25 mouse cellular contexts compared by ENCODE assay signal in the genomic region with DNA sequence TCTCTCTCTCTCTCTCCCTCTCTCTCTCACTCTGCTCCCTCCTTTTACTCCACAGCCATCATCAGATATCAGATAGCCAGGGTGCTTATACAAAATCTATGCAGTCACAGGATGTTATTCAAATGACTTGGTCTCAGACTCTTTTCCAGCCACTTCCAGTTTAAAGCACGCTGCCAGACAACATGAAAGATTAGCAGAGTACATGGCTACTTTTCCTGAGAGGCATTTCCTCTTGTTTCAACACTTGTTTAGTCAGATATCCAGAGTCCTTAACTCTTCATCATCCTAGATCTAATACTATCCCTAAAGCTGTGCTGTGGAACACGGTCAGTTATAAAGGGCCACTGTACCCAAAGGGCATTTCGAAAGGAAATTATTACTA. TPM values are rescaled to one million over a fixed set of nuclear protein-coding genes. Genes with fewer than 3 reads are reported as not detected.
DNase-seq lines count a peak whose midpoint lies in the region; ATAC-seq and TF ChIP-seq lines count a peak whose summit lies in the region.
"Had no signal": no experiment of that assay in that cellular context is flagged by ENCODE, and none has a peak within 500 bp of the region (broad histone marks: within the 10 kb centered on the region; RNA-seq: fewer than 3 reads in every experiment).

No protein-coding gene starts in this region.

- no peak for TF ChIP-seq CTCF in intestine, postnatal 0 days (IDR thresholded peaks at IDR 0.05; ENCODE audit: low read depth)
- no peak for TF ChIP-seq CTCF in lung, postnatal 0 days (IDR thresholded peaks at IDR 0.05)

- no peaks in the 10 kb centered on the region for H3K27me3 ChIP-seq in intestine, embryonic 16.5 days (replicated peaks; ENCODE audit: control insufficient read depth, insufficient read depth, low read length)
- no peaks in the 10 kb centered on the region for H3K27me3 ChIP-seq in intestine, postnatal 0 days (replicated peaks; ENCODE audit: control insufficient read depth, insufficient read depth, low read length)
- H3K27me3 ChIP-seq in lung, postnatal 0 days (replicated peaks; ENCODE audit: insufficient read depth, low read length), result no peaks in the 10 kb centered on the region

- TF ChIP-seq EP300 in lung, postnatal 0 days (IDR thresholded peaks at IDR 0.05), result peak; percentile 58

- 76% methylated on average over 3 of the region's 3 CpGs for WGBS in intestine, embryonic 16.5 days
- WGBS in intestine, postnatal 0 days, result 68% methylated on average over 3 of the region's 3 CpGs
- 65% methylated on average over 3 of the region's 3 CpGs for WGBS in lung, postnatal 0 days

- no peaks in the 10 kb centered on the region for H3K4me1 ChIP-seq in intestine, embryonic 16.5 days (ENCODE audit: control insufficient read depth, insufficient read depth, low read length)
- no peaks in the 10 kb centered on the region for H3K4me1 ChIP-seq in intestine, postnatal 0 days (replicated peaks; ENCODE audit: control insufficient read depth, insufficient read depth, low read length)
- H3K4me1 ChIP-seq in lung, postnatal 0 days (ENCODE audit: insufficient read depth, low read depth, low read length), result no peaks in the 10 kb centered on the region

- H3K36me3 ChIP-seq in intestine, embryonic 16.5 days (ENCODE audit: control insufficient read depth, insufficient read depth, low read length), result no peaks in the 10 kb centered on the region
- H3K36me3 ChIP-seq in intestine, postnatal 0 days (ENCODE audit: control insufficient read depth, insufficient read depth), result no peaks in the 10 kb centered on the region
- no peaks in the 10 kb centered on the region for H3K36me3 ChIP-seq in lung, postnatal 0 days (ENCODE audit: insufficient read depth, low read length)
- H3K36me3 ChIP-seq: G1E had no signal

- peak; percentile 21; the same call in 1 of the 2 replicates for ATAC-seq in intestine, embryonic 16.5 days
- ATAC-seq in intestine, postnatal 0 days, result no peak; the same call in 1 of the 2 replicates
- no peak for ATAC-seq in lung, postnatal 0 days
- ATAC-seq: activated CD4-positive, CD25-positive, alpha-beta regulatory T cell, adult 4 months; CD4-positive, CD25-positive, alpha-beta regulatory T cell, adult 4 months; Patski had no signal

- peak; percentile 66 for DNase-seq in heart, adult 11 months
- no peak for DNase-seq in heart, postnatal 36 days
- peak; percentile 32 for DNase-seq in lung, postnatal 0 days (ENCODE audit: low spot score)
- DNase-seq in lung, postnatal 4 days, result no peak
- peak; percentile 66 for DNase-seq in 416B (ENCODE audit: low read depth)
- DNase-seq in right cerebral cortex, postnatal 14 days, result no peak
- DNase-seq: adrenal gland, adult 2 months; adrenal gland, adult 8-10 months; adrenal gland, postnatal 10 days; adrenal gland, postnatal 14 days; adrenal gland, postnatal 25 days; adrenal gland, postnatal 36 days; B cell, adult 2 months; cerebellum, adult 11 months; cerebellum, adult 11-12 months; cerebellum, adult 18-20 months had no signal

- no peak overlapping the region for H3K4me2 ChIP-seq in intestine, embryonic 16.5 days (ENCODE audit: low read depth, low read length)
- no peak overlapping the region for H3K4me2 ChIP-seq in intestine, postnatal 0 days (replicated peaks; ENCODE audit: low read depth)
- H3K4me2 ChIP-seq in lung, postnatal 0 days (replicated peaks; ENCODE audit: low read depth, low read length), result no peak overlapping the region

- H3K9me3 ChIP-seq in intestine, embryonic 16.5 days (ENCODE audit: control insufficient read depth, low read length), result no peaks in the 10 kb centered on the region
- no peaks in the 10 kb centered on the region for H3K9me3 ChIP-seq in intestine, postnatal 0 days (ENCODE audit: control insufficient read depth)
- no peaks in the 10 kb centered on the region for H3K9me3 ChIP-seq in lung, postnatal 0 days (ENCODE audit: low read length)
- H3K9me3 ChIP-seq: G1E had no signal

- no peak overlapping the region for H3K9ac ChIP-seq in intestine, embryonic 16.5 days (ENCODE audit: low read depth, low read length)
- no peak overlapping the region for H3K9ac ChIP-seq in intestine, postnatal 0 days (ENCODE audit: low read depth, low read length)
- H3K9ac ChIP-seq in lung, postnatal 0 days (replicated peaks; ENCODE audit: low read depth), result no peak overlapping the region

- intact Hi-C loops in heart, postnatal 36 days (cut with DNase I), result no loop called here

- H3K27ac ChIP-seq in intestine, embryonic 16.5 days (ENCODE audit: low read length), result no peak overlapping the region
- H3K27ac ChIP-seq in intestine, postnatal 0 days (ENCODE audit: low read depth, low read length), result no peak overlapping the region
- H3K27ac ChIP-seq in lung, postnatal 0 days (ENCODE audit: low read length), result no peak overlapping the region

- H3K4me3 ChIP-seq in intestine, embryonic 16.5 days (ENCODE audit: low read length), result no peak overlapping the region
- no peak overlapping the region for H3K4me3 ChIP-seq in intestine, postnatal 0 days (ENCODE audit: low read depth, low read length)
- H3K4me3 ChIP-seq in lung, postnatal 0 days (ENCODE audit: low read depth, low read length), result no peak overlapping the region

RNA-seq across cellular contexts. Expression of a gene that starts 5.7 kb away (rescaled TPM):
- 1 to 10 TPM; 1.4 to 2.4 TPM for total RNA-seq in heart, postnatal 36 days (2021)
- 0.10 and 0.13 TPM in 2 replicates for polyA plus RNA-seq in intestine, embryonic 16.5 days (2015; fragmentation: Nextera tagmentation; extraction: Ambion mirVana)
- 0.41 and 0.50 TPM in 2 replicates for polyA plus RNA-seq in intestine, postnatal 0 days (2015; fragmentation: Nextera tagmentation; extraction: Ambion mirVana)
- polyA plus RNA-seq in lung, postnatal 0 days (2015; fragmentation: Nextera tagmentation; extraction: Ambion mirVana), result 0.39 and 0.76 TPM in 2 replicates
- total RNA-seq: MEL had no signal
- polyA plus RNA-seq: brain, embryonic 14.5 days; G1E had no signal

RNA-seq across cellular contexts. Expression of a gene that starts 30.9 kb away (rescaled TPM):
- total RNA-seq in heart, postnatal 36 days (2021), result 1 to 10 TPM; 1.7 to 2.6 TPM
- polyA plus RNA-seq in intestine, embryonic 16.5 days (2015; fragmentation: Nextera tagmentation; extraction: Ambion mirVana), result 0.32 and 0.36 TPM in 2 replicates
- 0.22 and 0.41 TPM in 2 replicates for polyA plus RNA-seq in intestine, postnatal 0 days (2015; fragmentation: Nextera tagmentation; extraction: Ambion mirVana)
- 0.33 and 0.44 TPM in 2 replicates for polyA plus RNA-seq in lung, postnatal 0 days (2015; fragmentation: Nextera tagmentation; extraction: Ambion mirVana)
- total RNA-seq: MEL had no signal
- polyA plus RNA-seq: activated CD4-positive, CD25-positive, alpha-beta regulatory T cell, adult 4 months had no signal

RNA-seq across cellular contexts. Expression of a gene that starts 59.0 kb away (rescaled TPM):
- 1 to 10 TPM in 1 of 2 experiments, under 1 TPM in 1; 1.00 to 1.2 TPM for total RNA-seq in heart, postnatal 36 days (2021)
- polyA plus RNA-seq in intestine, embryonic 16.5 days (2015; fragmentation: Nextera tagmentation; extraction: Ambion mirVana), result 0.93 and 1.2 TPM in 2 replicates
- polyA plus RNA-seq in intestine, postnatal 0 days (2015; fragmentation: Nextera tagmentation; extraction: Ambion mirVana), result 0.23 and 0.25 TPM in 2 replicates
- polyA plus RNA-seq in lung, postnatal 0 days (2015; fragmentation: Nextera tagmentation; extraction: Ambion mirVana), result 2.9 and 3.4 TPM in 2 replicates
- total RNA-seq: CH12.LX, MEL had no signal
- polyA plus RNA-seq: G1E, Patski had no signal

Comparison
In these comparisons a context has a peak if more than half of its experiments do, and no peak if none do; other contexts are left out.
1. DNase-seq: peak in heart, adult 11 months (single experiment), lung, postnatal 0 days (single experiment) and 416B (single experiment); none in heart, postnatal 36 days (0 of 2), lung, postnatal 4 days (0 of 2) and right cerebral cortex, postnatal 14 days (single experiment).